Mouse (Mus musculus): ENCODE results near the gene Dnmt1.

Gene Dnmt1

DNA sequence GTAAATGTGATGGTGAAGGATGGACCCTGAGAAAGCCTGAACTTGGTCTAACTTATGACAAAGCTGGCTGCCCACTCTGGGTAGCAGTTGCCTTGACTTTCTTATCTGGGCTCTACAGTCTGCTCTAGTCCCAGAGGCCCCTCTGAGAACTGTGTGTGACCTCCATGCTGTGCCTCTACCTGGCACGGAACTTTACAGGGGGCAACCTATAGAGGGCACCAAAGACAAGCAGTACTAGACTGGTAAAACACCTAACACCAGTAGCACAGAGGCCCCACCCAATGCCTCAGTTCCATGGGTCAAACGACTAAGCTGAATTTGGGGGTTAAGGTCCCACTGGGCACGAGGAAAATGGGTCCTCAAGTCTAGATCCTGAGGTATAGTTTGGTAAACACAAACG lies 43.5 kb downstream of the Dnmt1 start:
- ChIA-PET POLR2A (interaction anchor here (0.5 to 15.1 kb wide), 28 partner anchors 8 to 455 kb away, joined by 3 to 235 read pairs (median 4); partner anchors contain the start of genes Eif3g (in 3 of the 4), Fdx1l (in 1 of the 4) and Gm49373 (in 1 of the 4)), CTCF (interaction anchor here in 2 of 4 experiments (0.6 to 1.8 kb wide), 11 partner anchors 11 to 377 kb away, joined by 3 to 6 read pairs (median 4); partner anchors contain the start of gene S1pr2 (in 1 of the 2))

DNA sequence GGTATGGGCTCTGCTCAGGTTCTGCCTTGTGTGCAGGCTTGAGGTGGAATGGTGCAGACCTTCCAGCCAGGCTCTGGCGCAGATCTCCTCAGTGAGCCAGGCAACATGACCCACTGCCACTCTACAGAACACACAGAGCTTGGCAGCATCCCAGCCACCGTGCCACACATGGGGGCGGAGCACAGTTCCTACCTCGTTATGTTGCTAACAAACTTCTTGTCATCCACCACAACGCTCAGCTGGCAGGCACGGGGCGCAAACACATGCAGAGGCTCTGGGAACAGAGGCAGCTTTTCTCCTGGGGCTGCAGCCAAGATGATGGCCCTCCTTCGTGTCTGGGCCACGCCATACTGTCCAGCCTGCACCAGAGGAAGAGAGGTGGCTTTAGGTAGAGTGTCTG lies 49.7 kb downstream of the Dnmt1 start:
- ChIA-PET CTCF (interaction anchor here (0.7 to 3.3 kb wide), 6 partner anchors 8 to 21 kb away, joined by 3 to 23 read pairs (median 8); partner anchors contain the start of gene Eif3g (in 3 of the 4)), POLR2A (interaction anchor here (0.6 to 15.1 kb wide), 25 partner anchors 8 to 182 kb away, joined by 3 to 235 read pairs (median 5); partner anchors contain the start of genes Eif3g (in 4 of the 4), Gm38431 (in 1 of the 4), Ppan (in 1 of the 4) and Raver1 (in 1 of the 4))

DNA sequence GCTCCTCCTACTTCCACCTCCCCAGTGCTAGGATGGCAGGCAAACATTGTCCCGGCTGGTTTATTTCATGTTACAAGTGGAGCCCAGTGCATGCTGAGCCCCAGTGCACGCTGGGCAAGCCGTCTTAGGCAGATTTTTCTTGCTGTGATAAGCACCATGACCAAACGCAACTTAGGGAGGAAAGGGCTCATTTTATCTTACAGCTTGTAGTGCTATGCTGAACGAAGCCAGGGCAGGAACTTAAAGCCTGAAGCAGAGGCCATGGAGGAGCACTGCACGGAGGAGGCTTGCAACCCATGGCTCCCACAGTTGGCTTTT lies 57.6 kb downstream of the Dnmt1 start:
- POLR2A ChIA-PET: interaction anchor here (0.6 to 7.5 kb wide), 39 partner anchors 8 to 190 kb away, joined by 3 to 112 read pairs (median 5); partner anchors contain the start of genes Icam1 (in 2 of the 4), Gm38431 (in 1 of the 4), Icam4 (in 1 of the 4) and Mrpl4 (in 1 of the 4)

DNA sequence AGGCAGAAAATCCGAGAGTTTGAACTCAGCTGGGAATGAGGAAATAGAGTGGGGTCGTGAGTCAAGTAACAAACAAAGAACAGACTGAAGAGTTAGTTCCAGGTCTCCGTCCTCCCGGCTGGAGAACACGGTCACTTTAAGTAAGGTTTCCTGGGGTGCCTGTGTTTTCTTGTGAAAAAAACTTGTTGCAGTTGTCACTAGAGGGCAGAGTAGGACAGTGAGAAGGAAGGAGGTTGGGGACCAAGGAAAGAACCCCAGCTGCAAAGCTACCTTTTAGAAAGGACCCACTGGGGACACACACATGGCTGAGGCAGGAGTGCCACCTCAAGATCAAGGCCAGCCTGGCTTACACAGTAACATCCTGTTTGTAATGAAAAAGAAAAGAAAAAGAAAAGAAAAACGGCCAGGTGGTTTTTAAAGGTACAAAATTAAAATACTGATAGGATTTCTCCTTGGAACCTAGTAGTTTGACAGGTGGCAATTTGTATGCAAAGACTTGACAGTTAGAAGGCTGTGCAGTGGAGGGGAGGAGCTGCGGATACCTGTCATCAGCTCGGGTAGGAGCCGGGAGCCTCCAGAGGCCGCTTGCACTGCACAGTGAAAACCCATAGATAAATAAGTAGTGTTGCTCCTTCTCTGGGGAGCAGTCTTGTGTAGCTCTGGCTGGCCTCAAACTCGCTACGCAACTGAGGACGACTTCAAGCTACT lies 58.1 kb downstream of the Dnmt1 start:
- POLR2A ChIA-PET: interaction anchor here (0.6 to 7.5 kb wide), 52 partner anchors 8 to 1497 kb away, joined by 3 to 112 read pairs (median 4); partner anchors contain the start of genes Gm38431 (in 2 of the 4), Icam1 (in 2 of the 4), Raver1 (in 2 of the 4) and Icam4 (in 1 of the 4)
- CTCF ChIA-PET: interaction anchor here (0.5 to 2.0 kb wide), 50 partner anchors 9 to 700 kb away, joined by 3 to 25 read pairs (median 5); partner anchors contain the start of genes Icam4 (in 2 of the 4), Angptl6 (in 1 of the 4), Fdx1l (in 1 of the 4) and Gm38431 (in 1 of the 4)

More for the DNA sequence above, 57.6 kb downstream of the Dnmt1 start:
- CTCF ChIA-PET: interaction anchor here (0.5 to 2.0 kb wide), 36 partner anchors 9 to 322 kb away, joined by 3 to 25 read pairs (median 5); partner anchors contain the start of genes Angptl6 (in 1 of the 4), Gm38431 (in 1 of the 4), Icam4 (in 1 of the 4) and Ppan (in 1 of the 4)

DNA sequence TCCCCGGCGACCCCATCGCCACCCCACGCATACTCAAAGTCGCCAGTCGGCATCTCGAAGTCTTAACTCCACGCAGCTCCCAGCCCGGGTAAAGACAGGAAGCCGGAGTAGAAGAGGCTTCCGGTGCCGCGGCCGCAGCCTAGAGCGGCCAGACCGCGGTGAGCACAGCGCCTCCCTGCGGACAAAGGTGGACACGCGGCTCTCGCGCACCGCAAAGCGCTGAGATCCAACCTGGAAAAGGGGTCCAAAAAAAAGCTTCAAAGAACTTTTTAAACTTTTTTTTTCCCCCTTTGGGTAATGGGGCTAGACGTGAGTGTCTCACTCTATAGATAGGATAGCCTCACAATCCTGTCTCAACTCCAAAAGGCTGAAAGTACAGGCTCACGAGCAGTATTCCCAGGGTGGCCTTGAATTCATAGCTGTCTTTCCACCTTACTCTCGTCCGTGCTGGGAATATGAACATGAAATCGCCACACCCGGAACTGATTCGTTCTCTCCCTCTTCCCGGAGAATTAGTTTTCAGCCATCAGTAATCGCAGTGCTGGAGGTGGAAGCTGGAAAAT lies 61.1 kb downstream of the Dnmt1 start, which contains the start of gene Eif3g:
Gene Eif3g, minus strand, starts transcription at position 113 of the 563 bp plus-strand sequence.
- CTCF ChIA-PET: interaction anchor here (0.5 to 1.8 kb wide), 93 partner anchors 8 to 1201 kb away, joined by 3 to 30 read pairs (median 5); partner anchors contain the start of genes Ppan (in 3 of the 4), Icam5 (in 2 of the 4), Cnn1 (in 1 of the 4) and Gm38431 (in 1 of the 4)

DNA sequence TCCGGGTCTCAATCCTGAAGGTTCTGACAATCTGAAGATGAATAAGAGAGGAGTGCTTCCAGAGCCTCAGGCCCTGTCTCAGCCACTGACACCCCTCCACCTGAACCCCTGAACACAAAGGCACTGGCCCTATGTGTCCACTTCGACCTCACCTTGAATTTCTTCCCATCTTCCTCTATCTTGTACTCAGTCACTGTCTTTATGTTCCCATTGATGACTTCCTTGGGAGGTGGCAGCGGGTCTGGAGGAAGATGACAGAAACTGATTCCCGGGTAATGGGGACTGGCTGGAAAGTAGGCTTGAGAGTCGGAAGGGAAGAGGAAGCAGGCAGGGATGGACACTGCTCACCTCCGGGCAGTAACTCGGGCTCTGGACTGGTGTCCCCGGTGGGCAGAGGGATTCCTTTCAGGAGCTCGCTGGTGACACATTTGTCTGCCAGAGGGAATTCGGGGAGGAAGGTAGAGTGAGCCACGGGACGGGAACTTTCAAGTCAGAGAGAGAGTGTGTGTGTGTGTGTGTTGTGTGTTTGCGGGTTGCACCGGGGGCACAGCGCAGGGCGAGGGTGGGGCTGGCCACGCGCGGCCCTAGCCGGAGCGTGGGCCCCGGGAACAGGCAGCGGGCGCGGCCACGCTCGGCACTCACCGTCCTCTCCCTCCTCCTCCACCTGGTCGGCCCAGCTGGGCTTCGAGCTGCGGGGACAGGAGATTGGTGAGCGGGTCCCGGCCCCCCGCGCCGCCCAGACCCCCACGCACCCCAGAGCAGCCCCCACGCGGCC lies 61.8 kb downstream of the Dnmt1 start:
- POLR2A ChIA-PET: interaction anchor here (0.5 to 13.1 kb wide), 89 partner anchors 8 to 353 kb away, joined by 3 to 235 read pairs (median 5); partner anchors contain the start of genes Gm38431 (in 3 of the 4), Icam1 (in 3 of the 4), Ppan (in 3 of the 4) and Raver1 (in 3 of the 4)
- CTCF ChIA-PET: interaction anchor here (0.5 to 1.8 kb wide), 74 partner anchors 8 to 1201 kb away, joined by 3 to 30 read pairs (median 5); partner anchors contain the start of genes Ppan (in 3 of the 4), Icam5 (in 2 of the 4), Cnn1 (in 1 of the 4) and Gm38431 (in 1 of the 4)

More for the DNA sequence above, 61.1 kb downstream of the Dnmt1 start, which contains the start of gene Eif3g:
- POLR2A ChIA-PET: interaction anchor here (0.5 to 13.1 kb wide), 103 partner anchors 9 to 393 kb away, joined by 3 to 235 read pairs (median 5); partner anchors contain the start of genes Gm38431 (in 3 of the 4), Icam1 (in 3 of the 4), Raver1 (in 3 of the 4) and Angptl6 (in 2 of the 4)

DNA sequence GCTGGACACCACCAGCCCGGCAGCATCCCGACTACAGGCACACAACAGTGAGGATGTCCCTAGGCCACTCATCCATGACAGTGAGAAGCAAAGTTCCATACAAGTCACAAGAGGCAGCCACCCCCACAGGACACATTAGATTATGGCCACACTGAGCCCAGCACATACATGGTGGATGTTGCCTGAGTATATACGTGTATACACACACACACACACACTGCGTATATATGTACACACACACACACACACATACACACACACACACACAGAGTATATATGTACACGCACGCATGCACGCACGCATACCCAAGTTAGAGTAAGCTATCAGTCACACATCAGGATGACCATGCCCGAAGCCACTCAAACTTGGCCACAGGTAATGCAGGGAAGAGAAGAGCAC lies 64.3 kb downstream of the Dnmt1 start:
- ChIA-PET CTCF (interaction anchor here in 2 of 4 experiments (0.6 kb wide), 2 partner anchors 15 to 388 kb away, joined by 3 read pairs; no protein-coding TSS in a partner anchor), POLR2A (interaction anchor here (0.6 to 13.1 kb wide), 22 partner anchors 5 to 707 kb away, joined by 3 to 235 read pairs (median 4); partner anchors contain the start of genes Angptl6 (in 2 of the 4), Ppan (in 2 of the 4), Gm38431 (in 1 of the 4) and Mrpl4 (in 1 of the 4))

DNA sequence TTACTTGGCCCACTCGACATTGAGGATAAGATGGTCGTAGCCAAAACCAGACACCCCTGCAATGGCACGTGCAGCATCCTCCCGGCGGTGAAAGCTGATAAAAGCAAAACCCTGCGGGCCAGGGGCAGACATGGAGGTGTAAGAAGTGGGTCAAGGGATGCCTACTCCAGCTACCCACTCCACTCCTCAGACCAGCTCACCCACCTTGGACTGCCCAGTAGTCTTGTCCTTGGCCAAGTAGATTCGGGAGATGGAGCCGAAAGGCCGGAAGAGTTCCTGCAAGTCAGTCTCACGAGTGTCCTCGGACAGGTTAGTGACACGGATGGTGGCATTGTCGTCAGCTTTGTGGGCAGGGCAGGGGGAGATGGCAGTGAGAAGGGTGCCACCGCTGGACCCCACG lies 65.1 kb downstream of the Dnmt1 start:
- POLR2A ChIA-PET: interaction anchor here (0.6 to 13.1 kb wide), 25 partner anchors 8 to 236 kb away, joined by 3 to 235 read pairs (median 4); partner anchors contain the start of genes Angptl6 (in 2 of the 4), Gm38431 (in 1 of the 4), Mrpl4 (in 1 of the 4) and Ppan (in 1 of the 4)
- CTCF ChIA-PET: interaction anchor here in 1 of 4 experiments (0.5 kb wide), 1 partner anchor 87 kb away, joined by 3 read pairs; no protein-coding TSS in a partner anchor

DNA sequence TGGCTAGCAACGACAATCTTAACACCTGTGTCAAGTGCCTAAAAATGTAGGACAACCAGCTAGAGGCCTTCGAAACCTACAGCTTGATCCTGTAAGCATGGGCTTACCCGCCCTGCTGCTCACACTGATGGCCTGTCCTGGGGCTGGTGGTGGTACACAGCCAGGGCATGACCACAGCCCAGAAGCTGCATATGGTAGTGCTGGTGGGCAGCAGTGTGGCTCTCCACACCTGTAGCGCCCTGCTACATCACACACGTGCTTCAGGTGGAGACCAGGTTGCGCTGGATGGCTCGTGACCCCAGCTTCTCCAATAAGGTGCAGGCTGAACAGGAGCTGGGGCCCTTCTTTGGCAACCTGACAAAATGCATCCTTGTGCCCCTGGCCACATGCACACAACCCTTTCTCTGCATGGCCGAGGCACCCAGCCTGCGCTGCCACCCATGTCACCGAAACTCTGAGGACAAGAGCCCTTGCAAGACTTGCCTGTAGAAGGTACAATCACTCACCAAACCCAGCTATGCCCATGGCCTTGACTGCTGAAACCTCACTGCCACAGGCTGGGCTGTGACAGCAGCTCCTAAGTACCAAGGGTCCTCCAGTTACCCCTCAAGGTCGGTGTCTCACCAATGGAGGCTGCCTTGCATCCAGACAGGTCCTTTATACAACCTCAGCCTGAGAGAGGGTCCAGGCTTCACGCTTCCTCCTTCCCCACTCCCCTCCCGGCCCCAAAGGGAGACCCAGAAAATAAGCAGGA lies 65.9 kb downstream of the Dnmt1 start:
- POLR2A ChIA-PET: interaction anchor here (0.6 to 13.1 kb wide), 46 partner anchors 5 to 459 kb away, joined by 3 to 235 read pairs (median 4); partner anchors contain the start of genes Angptl6 (in 2 of the 4), Cdkn2d (in 1 of the 4), Eif3g (in 1 of the 4) and Gm38431 (in 1 of the 4)
- CTCF ChIA-PET: interaction anchor here in 1 of 4 experiments (0.6 kb wide), 1 partner anchor 150 kb away, joined by 4 read pairs; no protein-coding TSS in a partner anchor

DNA sequence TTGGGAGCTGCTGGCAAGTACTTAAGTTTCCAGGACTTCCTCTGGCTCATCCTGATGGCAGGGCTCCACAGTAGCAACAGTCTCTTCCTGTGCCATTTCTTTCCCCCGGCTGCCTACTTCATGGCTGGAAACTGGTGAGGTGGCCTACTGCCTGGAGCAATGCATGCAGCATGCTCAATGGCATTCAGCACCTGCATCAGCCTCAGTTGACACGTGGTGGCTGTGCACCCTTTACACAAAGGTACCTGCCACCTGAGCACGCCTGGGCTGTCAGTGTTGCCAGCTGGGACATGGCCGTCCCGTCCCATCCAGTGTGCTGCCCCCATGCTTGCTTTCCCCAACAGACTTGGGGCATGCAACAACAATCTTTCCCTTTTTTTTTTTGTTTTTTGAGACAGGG lies 66.6 kb downstream of the Dnmt1 start:
- CTCF ChIA-PET: interaction anchor here in 2 of 4 experiments (0.6 to 2.8 kb wide), 2 partner anchors 15 to 150 kb away, joined by 4 to 9 read pairs; no protein-coding TSS in a partner anchor
- POLR2A ChIA-PET: interaction anchor here (0.6 to 13.1 kb wide), 49 partner anchors 6 to 460 kb away, joined by 3 to 235 read pairs (median 4); partner anchors contain the start of genes Angptl6 (in 2 of the 4), Cdkn2d (in 1 of the 4), Eif3g (in 1 of the 4) and Gm38431 (in 1 of the 4)

DNA sequence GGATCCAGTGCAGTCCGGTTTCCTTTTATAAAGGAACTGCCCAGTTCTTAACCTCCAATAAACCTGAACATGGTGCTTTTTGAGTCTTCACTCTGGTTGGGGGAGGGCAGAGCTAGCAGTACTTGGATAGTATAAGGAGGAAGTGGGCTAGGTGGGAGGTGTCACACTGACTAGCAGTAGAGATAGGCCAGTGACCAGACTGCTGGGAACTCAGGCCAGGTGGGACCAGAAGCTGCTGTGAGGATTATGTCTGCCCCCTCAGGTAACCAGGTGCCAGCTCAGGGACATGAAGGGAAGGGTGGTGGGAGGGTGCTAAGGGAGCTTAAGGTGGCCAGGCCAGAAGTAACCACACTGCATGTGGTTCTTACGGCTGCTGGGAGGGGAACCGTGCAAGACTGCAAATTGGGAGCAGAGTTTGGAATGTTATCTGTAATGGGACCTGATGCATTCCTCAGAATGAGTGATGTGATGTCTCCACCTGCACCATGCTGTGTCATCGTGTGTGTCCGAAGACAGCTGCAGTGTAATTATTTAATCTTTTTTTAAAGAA lies 67.5 kb downstream of the Dnmt1 start:
- POLR2A ChIA-PET: interaction anchor here (0.5 to 13.1 kb wide), 52 partner anchors 7 to 332 kb away, joined by 3 to 235 read pairs (median 5); partner anchors contain the start of genes Angptl6 (in 2 of the 4), Eif3g (in 1 of the 4), Gm38431 (in 1 of the 4) and Icam1 (in 1 of the 4)
- CTCF ChIA-PET: interaction anchor here in 2 of 4 experiments (2.8 to 3.6 kb wide), 2 partner anchors 14 kb away, joined by 9 to 15 read pairs; no protein-coding TSS in a partner anchor

DNA sequence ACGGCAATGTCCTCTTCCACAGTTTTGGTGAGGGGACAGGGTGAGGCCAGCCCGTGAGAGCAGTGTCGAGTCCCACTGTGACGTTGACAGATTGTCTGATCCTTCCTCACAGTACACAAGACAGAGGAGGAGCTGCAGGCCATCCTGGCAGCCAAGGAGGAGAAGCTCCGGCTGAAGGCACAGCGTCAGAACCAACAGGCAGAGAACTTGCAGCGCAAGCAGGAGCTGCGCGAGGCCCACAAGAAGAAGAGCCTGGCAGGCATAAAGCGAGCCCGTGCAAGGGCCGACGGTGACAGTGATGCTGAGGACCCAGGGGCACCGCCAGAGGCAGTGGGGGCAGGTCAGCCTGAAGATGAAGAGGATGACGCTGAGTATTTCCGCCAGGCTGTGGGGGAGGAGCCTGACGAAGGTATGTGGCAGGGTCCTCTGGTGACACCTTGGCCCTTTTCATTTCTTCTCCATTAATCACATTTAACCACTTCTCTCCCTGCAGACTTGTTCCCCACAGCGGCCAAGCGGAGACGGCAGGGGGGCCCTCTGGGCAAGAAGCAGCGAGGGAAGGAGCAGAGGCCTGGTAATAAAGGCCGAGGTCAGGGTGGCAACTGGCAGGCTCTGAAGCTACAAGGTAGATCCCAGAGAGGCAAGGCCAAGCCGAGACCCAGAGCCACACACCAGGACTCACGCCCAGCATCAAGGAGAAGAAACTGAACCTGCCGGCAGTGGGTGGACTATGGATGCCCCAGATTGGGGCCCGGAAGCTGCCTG lies 68.2 kb downstream of the Dnmt1 start:
- POLR2A ChIA-PET: interaction anchor here (0.5 to 13.1 kb wide), 62 partner anchors 7 to 1154 kb away, joined by 3 to 235 read pairs (median 5); partner anchors contain the start of genes Angptl6 (in 2 of the 4), Eif3g (in 1 of the 4), Gm38431 (in 1 of the 4) and Icam1 (in 1 of the 4)
- CTCF ChIA-PET: interaction anchor here in 3 of 4 experiments (1.0 to 3.6 kb wide), 5 partner anchors 10 to 139 kb away, joined by 3 to 15 read pairs (median 4); no protein-coding TSS in a partner anchor

DNA sequence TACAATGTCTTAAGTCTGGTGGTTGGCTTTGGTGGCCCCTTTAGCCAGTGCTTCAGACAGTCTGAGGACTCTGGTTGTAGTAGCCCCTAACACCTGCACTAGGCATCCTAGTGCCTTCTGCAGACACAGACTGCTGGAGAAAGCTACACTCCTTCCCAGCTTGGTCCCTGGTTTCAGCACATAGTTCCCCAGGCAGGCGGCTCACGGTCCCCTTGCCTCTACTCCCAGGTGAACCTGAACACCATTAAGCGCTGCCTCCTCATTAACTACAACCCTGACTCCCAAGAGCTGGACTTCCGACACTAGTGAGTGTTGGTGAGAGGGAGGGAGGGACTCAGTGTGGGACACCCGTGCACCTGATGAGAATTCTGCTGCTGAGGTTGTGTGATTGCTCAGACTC lies 69.3 kb downstream of the Dnmt1 start:
- ChIA-PET POLR2A (interaction anchor here (0.6 to 13.1 kb wide), 51 partner anchors 8 to 271 kb away, joined by 3 to 235 read pairs (median 6); partner anchors contain the start of genes Eif3g (in 4 of the 4), Angptl6 (in 2 of the 4), S1pr2 (in 2 of the 4) and Gm38431 (in 1 of the 4)), CTCF (interaction anchor here in 3 of 4 experiments (0.9 to 3.6 kb wide), 7 partner anchors 8 to 140 kb away, joined by 3 to 15 read pairs (median 4); partner anchors contain the start of gene Eif3g (in 3 of the 3))

Data from embryonic stem cell, embryonic (primary cell).